Mouse (Mus musculus) cortical plate, adult 2 months (tissue): Measurements from ENCODE around the gene Tesk2.

Experiments
- CTCF ChIP-seq: fragments of 200-500 bp; IDR thresholded peaks from 2 replicates; pipeline ENCODE4 v1.5.1; 2011; ENCODE audit warnings: mild to moderate bottlenecking, control low read depth, low read length; ENCODE audit not compliant: insufficient read depth; ENCODE audit errors: extremely low read depth
- POLR2A ChIP-seq: fragments of 200-500 bp; IDR thresholded peaks from 2 replicates; pipeline ENCODE4 v1.6.1; 2011; ENCODE audit warnings: mild to moderate bottlenecking, low read length, control low read depth; ENCODE audit not compliant: insufficient read depth; ENCODE audit errors: extremely low read depth

- TF ChIP-seq CTCF (no peak), POLR2A (no peak)
Measured at GRCm38 (mm10) chr4:116786587-116786986, 65.8 kb downstream of the Tesk2 start.
